Mouse (Mus musculus) embryonic fibroblast, embryonic 13.5 days (primary cell): ENCODE data around the gene 1700020D05Rik. TPM values are rescaled to one million over a fixed set of nuclear protein-coding genes. Genes with fewer than 3 reads are reported as not detected.
A peak's percentile ranks its signal among the peaks of the same experiment; 100 is the strongest.

Experiments used
- H3K27ac ChIP-seq: 2 replicates; pipeline ENCODE4 v1.5.1; 2012; ENCODE audit warnings: low read length, control low read depth, inconsistent platforms; ENCODE audit not compliant: insufficient read depth
- H3K4me1 ChIP-seq: 2 replicates; pipeline ENCODE4 v1.6.1; 2011; ENCODE audit warnings: low read length; ENCODE audit not compliant: control insufficient read depth, insufficient read depth
- H3K4me3 ChIP-seq: 2 replicates; pipeline ENCODE4 v1.5.1; 2011; ENCODE audit warnings: mild to moderate bottlenecking, control low read depth, low read length; ENCODE audit not compliant: insufficient read depth
- CTCF ChIP-seq: IDR thresholded peaks from 2 replicates; pipeline ENCODE4 v1.5.1; 2011; ENCODE audit warnings: mild to moderate bottlenecking, control low read depth, low read length, moderate library complexity, borderline replicate concordance; ENCODE audit not compliant: insufficient read depth
- POLR2A ChIP-seq: IDR thresholded peaks from 2 replicates; pipeline ENCODE4 v1.6.1; 2011; ENCODE audit warnings: low read depth, mild to moderate bottlenecking, control low read depth, low read length, moderate library complexity
- polyA plus RNA-seq: library from polyadenylated mRNA; stranded (reverse); fragments of >200 nt; gene quantifications from 2 replicates; pipeline ENCODE4 v1.2.4, GENCODE M21; 2011; ENCODE audit warnings: low read depth; ENCODE audit not compliant: missing spikeins, insufficient read length

The 1700020D05Rik gene
- polyA plus RNA-seq, 1 experiment: 1.4 TPM

DNA sequence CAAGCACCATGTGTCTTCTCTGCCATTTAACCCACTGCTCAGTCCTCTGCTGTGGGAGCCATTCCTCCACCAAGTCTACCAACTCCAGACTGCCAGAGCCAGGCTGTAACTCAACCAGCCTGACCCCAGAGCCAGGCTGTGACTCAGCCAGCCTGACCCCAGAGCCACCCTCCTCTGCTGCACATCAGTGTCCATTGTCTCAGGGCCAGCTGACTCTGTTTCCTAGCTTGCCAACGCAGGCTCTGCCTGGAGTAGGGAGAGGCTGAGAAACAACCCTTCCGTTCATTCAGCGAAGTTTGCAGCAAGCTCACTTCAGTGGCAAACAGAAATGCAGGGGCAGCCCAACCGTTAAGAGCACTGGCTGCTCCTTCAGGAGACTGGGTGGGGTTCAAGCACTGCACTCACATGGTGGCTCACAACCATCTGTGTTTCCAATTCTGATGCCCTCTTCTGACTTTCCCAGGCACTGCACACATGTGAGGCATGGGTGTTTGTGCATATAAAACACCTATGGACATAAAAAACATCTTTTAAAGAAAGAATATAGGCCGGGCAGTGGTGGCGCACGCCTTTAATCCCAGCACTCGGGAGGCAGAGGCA lies 13.4 kb upstream of the 1700020D05Rik start:
- Histone ChIP-seq H3K4me3 (no peak overlapping the region), H3K4me1 (no peaks in the 10 kb centered on the region), H3K27ac (no peak overlapping the region)
- no peak for TF ChIP-seq POLR2A
- TF ChIP-seq CTCF: no peak

- H3K4me1 ChIP-seq: no peaks in the 10 kb centered on the region
- no peak overlapping the region for H3K27ac ChIP-seq
- TF ChIP-seq POLR2A (no peak), CTCF (no peak)
- no peak overlapping the region for H3K4me3 ChIP-seq
These were observed 12.5 kb upstream of the 1700020D05Rik start for GRCm38 (mm10) chr19:5515840-5516777.

DNA sequence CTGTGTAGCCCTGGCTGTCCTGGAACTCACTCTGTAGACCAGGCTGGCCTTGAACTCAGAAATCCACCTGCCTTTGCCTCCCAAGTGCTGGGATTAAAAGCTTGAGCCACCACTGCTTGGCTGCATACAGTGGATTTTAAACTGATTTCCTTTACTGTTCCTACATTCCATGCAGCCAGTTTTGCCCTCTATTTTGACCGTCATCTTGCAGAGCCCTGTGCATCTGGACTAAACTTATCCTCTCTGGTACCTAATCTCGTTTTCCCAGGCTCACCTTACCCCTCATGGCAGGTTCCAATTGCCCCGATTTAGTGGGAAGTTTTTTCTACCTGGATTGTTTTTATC lies 9.4 kb upstream of the 1700020D05Rik start:
- no peaks in the 10 kb centered on the region for H3K4me1 ChIP-seq
- no peak for TF ChIP-seq CTCF
- TF ChIP-seq POLR2A: no peak
- H3K27ac ChIP-seq: no peak overlapping the region
- no peak overlapping the region for H3K4me3 ChIP-seq

GRCm38 (mm10) chr19:5512091-5513004 lies 8.8 kb upstream of the 1700020D05Rik start:
- no peak for TF ChIP-seq POLR2A
- no peak for TF ChIP-seq CTCF
- no peak overlapping the region for H3K4me3 ChIP-seq

DNA sequence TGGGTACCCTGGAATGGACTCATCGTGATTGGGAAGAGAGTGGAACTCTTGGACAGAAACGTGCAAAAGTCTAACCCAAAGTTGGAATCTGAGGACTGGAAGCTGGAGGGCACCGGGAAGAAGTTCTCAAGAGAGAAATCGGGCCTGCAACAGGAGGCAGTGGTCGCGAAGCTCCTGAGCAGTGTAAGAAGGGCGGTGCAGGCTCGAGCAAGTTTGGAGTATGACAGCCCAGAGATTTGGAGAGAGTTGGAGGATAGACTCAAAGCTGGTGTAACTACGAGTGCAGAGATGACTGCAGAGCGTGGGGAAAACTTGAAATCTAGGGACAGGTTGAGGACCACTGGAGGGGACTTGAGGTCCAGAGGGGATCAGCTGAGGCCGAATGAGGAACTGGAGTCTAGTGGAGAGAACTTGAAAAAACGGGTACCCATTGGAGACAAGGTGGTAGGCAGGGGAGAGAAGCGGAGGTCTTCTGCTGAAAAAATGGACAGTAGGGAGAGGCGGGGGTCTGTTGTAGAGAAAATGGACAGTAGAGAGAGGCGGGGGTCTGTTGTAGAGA lies 7.6 kb upstream of the 1700020D05Rik start:
- Histone ChIP-seq H3K4me3 (peak overlapping the region; percentile 47), H3K27ac (no peak overlapping the region), H3K4me1 (no peaks in the 10 kb centered on the region)
- TF ChIP-seq POLR2A (no peak), CTCF (no peak)

More at GRCm38 (mm10) chr19:5512091-5513004, 8.8 kb upstream of the 1700020D05Rik start:
- H3K27ac ChIP-seq: no peak overlapping the region
- no peaks in the 10 kb centered on the region for H3K4me1 ChIP-seq

DNA sequence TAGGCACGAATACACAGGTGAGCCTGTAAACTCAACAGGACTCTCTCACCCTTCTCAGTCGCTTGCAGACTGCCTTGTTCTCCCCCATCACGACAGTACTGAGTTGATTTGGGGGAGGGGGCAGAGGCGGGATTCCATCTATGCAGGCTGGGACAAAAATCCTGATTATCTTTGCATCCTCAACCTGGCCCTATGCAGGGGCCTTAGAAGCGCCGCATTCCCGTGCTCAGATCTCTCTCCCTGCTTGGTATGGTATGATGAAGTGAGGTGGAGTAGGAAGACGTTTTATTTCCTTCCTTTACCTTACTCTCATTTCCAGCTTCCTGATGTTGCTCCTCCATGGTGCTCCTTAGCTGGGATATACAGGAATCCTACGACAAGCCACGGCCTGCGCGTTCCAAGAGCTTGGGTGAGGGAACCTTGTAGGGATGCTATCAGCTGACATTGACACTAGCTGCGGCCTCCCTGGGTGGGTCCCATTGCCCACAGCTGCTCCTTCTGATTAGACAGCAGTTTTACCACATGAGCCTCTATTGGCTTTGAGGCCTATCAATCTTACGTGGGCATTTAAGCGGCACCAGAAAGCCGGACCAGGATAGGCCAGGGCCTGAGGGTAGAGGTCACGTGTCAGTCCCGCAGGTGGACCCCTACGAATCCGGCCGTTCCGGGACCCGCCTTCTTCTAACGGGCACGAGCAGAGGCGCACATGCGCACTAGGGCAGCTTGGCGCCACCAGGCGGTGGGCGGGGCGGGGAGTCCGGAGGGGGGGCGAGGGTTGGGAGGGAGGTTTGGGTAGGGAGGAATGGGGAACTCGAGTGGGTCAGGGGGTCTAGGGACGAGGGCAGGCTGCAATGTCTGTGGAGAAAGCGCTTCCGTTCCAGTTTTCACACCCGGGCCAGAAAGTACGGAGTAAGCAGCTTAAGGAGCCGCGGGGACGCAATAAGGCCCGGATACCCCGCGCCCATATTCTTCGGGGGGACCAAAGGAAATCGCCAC lies 6.7 kb upstream of the 1700020D05Rik start, which contains the start of gene Snx32:
Gene Snx32 (minus strand): TSS at position 508 of the 996 bp plus-strand sequence.
- TF ChIP-seq POLR2A: peak; percentile 72
- no peak for TF ChIP-seq CTCF
- Histone ChIP-seq H3K4me3 (peak within 1 kb of the TSS; percentile 47), H3K4me1 (no peaks in the 10 kb centered on the region), H3K27ac (no peak within 1 kb of the TSS)

GRCm38 (mm10) chr19:5500330-5500875 lies 3.2 kb downstream of the 1700020D05Rik start:
- Histone ChIP-seq H3K4me1 (no peaks in the 10 kb centered on the region), H3K27ac (no peak overlapping the region), H3K4me3 (no peak overlapping the region)
- TF ChIP-seq CTCF: no peak
- no peak for TF ChIP-seq POLR2A

- Histone ChIP-seq H3K4me1 (no peaks in the 10 kb centered on the region), H3K4me3 (no peak overlapping the region), H3K27ac (no peak overlapping the region)
- TF ChIP-seq CTCF: no peak
- TF ChIP-seq POLR2A: no peak
These were observed 7.6 kb downstream of the 1700020D05Rik start for GRCm38 (mm10) chr19:5496052-5496370.
